Mouse (Mus musculus) embryonic fibroblast, embryonic 13.5 days (primary cell): ENCODE measurements at regions not wholly inside any gene's neighbourhood (a gene's known extent, or its start where the extent isn't known, plus 50 kb on each side); places are given as distances from the start of the nearest gene placed in this dataset.

Experiments used
- CTCF ChIP-seq: IDR thresholded peaks from 2 replicates; pipeline ENCODE4 v1.5.1; 2011; ENCODE audit warnings: mild to moderate bottlenecking, control low read depth, low read length, moderate library complexity, borderline replicate concordance; ENCODE audit not compliant: insufficient read depth
- POLR2A ChIP-seq: IDR thresholded peaks from 2 replicates; pipeline ENCODE4 v1.6.1; 2011; ENCODE audit warnings: low read depth, mild to moderate bottlenecking, control low read depth, low read length, moderate library complexity

DNA sequence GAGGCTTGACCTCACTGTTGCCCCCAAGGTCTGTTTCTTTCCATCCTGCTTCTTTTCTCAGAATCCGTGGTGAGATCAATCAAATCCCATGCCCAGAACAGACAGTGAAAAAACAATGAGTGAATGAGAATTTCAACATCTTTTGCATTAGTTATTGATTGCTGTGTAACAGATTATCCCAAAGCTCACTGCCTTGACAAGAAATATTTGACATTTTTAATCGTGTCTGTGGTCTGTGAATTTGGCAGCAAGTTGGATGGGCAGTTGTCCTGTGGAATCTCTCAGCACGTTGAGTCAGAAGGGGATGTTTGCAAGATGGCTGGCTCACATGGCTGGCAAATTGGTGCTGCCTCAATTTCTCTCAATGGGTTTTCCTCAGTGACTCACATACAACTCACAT is 228.0 kb upstream of the Mpped2 start:
- TF ChIP-seq CTCF, result no peak
- TF ChIP-seq POLR2A, result no peak
